Mouse (Mus musculus) cerebellum, adult 8-10 months (tissue): ENCODE measurements around the gene Ampd1.
"Not testable (repeated sequence)": the region's sequence is repeated elsewhere in the genome, so short reads cannot be mapped to it uniquely, and the experiment has no call there.

Experiments used
- DNase-seq: peaks from one replicate; pipeline ENCODE4 v3.0.0; 2022

Gene Ampd1

GRCm38 (mm10) chr3:103102454-103103390 is 28.9 kb downstream of the Ampd1 start, which contains the start of gene Dennd2c:
Gene Dennd2c, plus strand, starts transcription at chr3:103102604.
- peak; percentile 19 for DNase-seq

GRCm38 (mm10) chr3:103107565-103108240 is 33.9 kb downstream of the Ampd1 start:
- no peak for DNase-seq

GRCm38 (mm10) chr3:103112216-103112615 is 38.4 kb downstream of the Ampd1 start:
- DNase-seq = no peak

GRCm38 (mm10) chr3:103123636-103124035 is 49.8 kb downstream of the Ampd1 start:
- no peak for DNase-seq

GRCm38 (mm10) chr3:103126138-103126537 is 52.3 kb downstream of the Ampd1 start:
- DNase-seq = no peak

- DNase-seq = no peak
Measured at GRCm38 (mm10) chr3:103127177-103127576, 53.4 kb downstream of the Ampd1 start.

GRCm38 (mm10) chr3:103127721-103128120 is 53.9 kb downstream of the Ampd1 start:
- DNase-seq = no peak

- no peak for DNase-seq
Measured at GRCm38 (mm10) chr3:103128251-103128650, 54.4 kb downstream of the Ampd1 start.

GRCm38 (mm10) chr3:103129367-103130159 is 55.7 kb downstream of the Ampd1 start:
- no peak for DNase-seq

- DNase-seq = no peak
Measured at GRCm38 (mm10) chr3:103130236-103130751, 56.5 kb downstream of the Ampd1 start.

- DNase-seq = no peak
Measured at GRCm38 (mm10) chr3:103133098-103133497, 59.3 kb downstream of the Ampd1 start.

- DNase-seq = no peak
Measured at GRCm38 (mm10) chr3:103136414-103137077, 62.7 kb downstream of the Ampd1 start.

- DNase-seq = no peak
Measured at GRCm38 (mm10) chr3:103139047-103139446, 65.2 kb downstream of the Ampd1 start.

- DNase-seq = not testable (repeated sequence)
Measured at GRCm38 (mm10) chr3:103140095-103140838, 66.5 kb downstream of the Ampd1 start.

- no peak for DNase-seq
Measured at GRCm38 (mm10) chr3:103141287-103141686, 67.5 kb downstream of the Ampd1 start.

- DNase-seq = no peak
Measured at GRCm38 (mm10) chr3:103142366-103142765, 68.6 kb downstream of the Ampd1 start.

GRCm38 (mm10) chr3:103145336-103145735 is 71.5 kb downstream of the Ampd1 start:
- DNase-seq = no peak

- no peak for DNase-seq
Measured at GRCm38 (mm10) chr3:103145791-103146190, 72.0 kb downstream of the Ampd1 start.

- no peak for DNase-seq
Measured at GRCm38 (mm10) chr3:103146330-103147166, 72.7 kb downstream of the Ampd1 start.

GRCm38 (mm10) chr3:103147775-103148174 is 74.0 kb downstream of the Ampd1 start:
- no peak for DNase-seq

- DNase-seq = no peak
Measured at GRCm38 (mm10) chr3:103148941-103149340, 75.1 kb downstream of the Ampd1 start.
